Mouse (Mus musculus): ENCODE measurements at regions not wholly inside any gene's neighbourhood (a gene's known extent, or its start where the extent isn't known, plus 50 kb on each side); places are given as distances from the start of the nearest gene placed in this dataset.

DNA sequence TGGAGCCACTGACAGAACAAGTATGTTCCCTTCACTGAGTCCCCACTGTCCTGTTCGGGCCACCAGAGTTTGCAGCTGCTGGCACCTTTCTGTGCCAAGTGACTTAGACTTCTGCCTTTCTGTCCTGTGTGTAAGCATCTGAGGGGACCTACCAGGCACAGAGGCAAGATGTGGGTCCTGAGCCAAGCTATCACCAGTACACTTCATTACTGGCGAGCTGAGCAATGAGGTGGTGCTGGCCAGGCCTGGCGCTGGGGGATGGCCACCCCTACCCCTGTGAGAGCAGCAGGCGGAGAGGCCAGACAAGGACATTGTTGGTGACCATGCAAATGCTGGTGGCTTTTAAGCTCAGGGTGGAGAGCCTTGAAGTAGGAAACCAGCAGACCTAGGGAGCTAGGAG is 87.6 kb upstream of the Mrps6 start:
- peak; percentile 13 for DNase-seq

DNA sequence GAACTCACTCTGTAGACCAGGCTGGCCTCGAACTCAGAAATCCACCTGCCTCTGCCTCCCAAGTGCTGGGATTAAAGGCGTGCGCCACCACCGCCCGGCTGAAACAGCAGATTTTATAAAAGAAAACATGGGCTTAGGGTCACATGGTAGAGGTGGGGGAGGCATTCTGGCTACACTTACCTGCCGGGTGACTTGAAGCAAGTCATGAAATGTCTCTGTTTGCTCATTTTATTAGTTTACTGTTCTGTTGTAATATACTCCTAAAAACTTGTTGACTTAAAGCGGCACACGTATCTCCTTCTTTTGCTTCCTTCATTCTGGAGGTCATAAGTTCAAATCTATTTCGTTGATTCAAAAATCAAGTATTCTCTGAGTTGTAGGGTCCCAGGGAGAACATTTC is 84.9 kb upstream of the Mrps6 start:
- no peak for DNase-seq

DNA sequence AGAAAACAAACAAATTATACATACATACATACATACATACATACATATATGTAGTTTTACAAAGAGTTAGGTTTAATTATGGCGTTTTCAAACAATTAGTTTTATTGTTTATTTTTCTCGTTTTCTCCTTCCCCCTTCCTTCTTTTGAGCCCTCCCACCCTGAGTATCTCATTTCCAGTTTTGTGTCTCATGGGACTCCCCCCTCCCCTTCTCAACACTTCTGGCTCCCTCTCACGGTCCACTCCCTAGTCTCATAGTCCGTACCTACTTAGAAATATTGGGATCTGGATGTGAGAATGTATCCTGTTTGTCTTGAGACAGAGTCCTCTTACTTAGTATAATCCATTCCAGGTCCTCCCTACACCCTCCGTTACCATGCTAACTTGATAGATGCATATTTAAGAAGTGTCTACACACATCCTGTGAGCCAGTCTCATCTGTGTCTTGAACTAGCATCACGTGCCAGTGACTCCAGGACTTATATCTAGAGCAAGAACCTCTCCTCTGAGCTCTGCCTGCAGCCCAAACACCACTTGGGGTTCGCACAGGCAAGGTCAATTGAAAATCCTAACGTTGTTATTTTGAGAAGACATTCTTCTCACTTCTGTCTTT is 81.8 kb upstream of the Mrps6 start:
- no peak for DNase-seq

- DNase-seq, result peak; percentile 12
These were observed 79.6 kb upstream of the Mrps6 start for GRCm38 (mm10) chr16:91978423-91978822.

GRCm38 (mm10) chr16:91978846-91979245 is 79.2 kb upstream of the Mrps6 start:
- DNase-seq, result peak; percentile 62

DNA sequence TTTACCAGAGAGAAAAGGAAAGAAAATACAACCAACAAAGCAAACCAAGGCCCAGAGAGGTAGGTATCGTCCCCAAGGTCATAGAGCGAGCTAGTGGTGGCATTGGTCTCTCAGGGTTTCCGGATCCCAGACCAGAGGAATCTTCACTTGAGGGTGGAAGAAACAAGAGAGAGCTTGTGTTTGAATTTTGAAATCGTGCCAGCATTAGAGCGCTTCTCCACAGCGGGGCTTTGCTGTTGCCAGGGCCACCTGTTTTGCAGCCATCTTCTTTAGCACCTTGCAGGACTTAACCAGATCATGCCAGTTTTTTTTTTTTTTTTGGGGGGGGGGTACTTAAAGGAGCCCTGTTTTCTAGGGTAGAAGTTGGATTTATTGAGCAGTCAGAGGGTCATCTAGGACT is 77.6 kb upstream of the Mrps6 start:
- peak; percentile 9 for DNase-seq

- no peak for DNase-seq
These were observed 72.9 kb upstream of the Mrps6 start for GRCm38 (mm10) chr16:91985211-91985610.

GRCm38 (mm10) chr16:91989332-91989731 is 68.7 kb upstream of the Mrps6 start:
- no peak for DNase-seq

- DNase-seq, result peak; percentile 45
These were observed 62.4 kb upstream of the Mrps6 start for GRCm38 (mm10) chr16:91995459-91996190.

- DNase-seq, result no peak
These were observed 50.7 kb upstream of the Mrps6 start for GRCm38 (mm10) chr16:92007351-92007750.
